Comparison of ENCODE assay signal across 25 mouse cellular contexts in the genomic region with DNA sequence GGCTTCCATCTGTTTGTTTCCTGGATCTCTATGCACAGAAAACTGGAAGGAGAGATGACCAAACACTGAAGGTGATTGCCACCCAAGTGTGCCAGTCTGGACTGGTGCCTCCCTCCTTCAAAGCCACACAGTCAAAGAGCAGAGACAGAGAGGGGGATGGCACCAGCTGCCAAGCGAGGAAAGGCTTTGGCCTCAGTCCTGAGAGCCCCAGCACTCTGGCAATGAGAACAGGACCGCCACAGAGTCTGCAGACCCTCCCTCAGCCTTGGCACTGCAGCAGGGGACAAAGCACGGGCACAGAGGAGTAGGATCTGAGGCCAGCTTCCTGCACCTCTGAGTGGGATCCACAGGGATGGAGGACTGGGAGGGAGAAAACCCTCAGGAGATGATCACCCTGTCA. TPM values are rescaled to one million over a fixed set of nuclear protein-coding genes. Genes with fewer than 3 reads are reported as not detected.
DNase-seq lines count a peak whose midpoint lies in the region; ATAC-seq and TF ChIP-seq lines count a peak whose summit lies in the region.
"Had no signal": no experiment of that assay in that cellular context is flagged by ENCODE, and none has a peak within 500 bp of the region (broad histone marks: within the 10 kb centered on the region; RNA-seq: fewer than 3 reads in every experiment).

No protein-coding gene starts in this region.

- H3K9me3 ChIP-seq in midbrain, postnatal 0 days (ENCODE audit: low read length): no peaks in the 10 kb centered on the region
- H3K9me3 ChIP-seq: embryonic facial prominence, embryonic 13.5 days; heart, embryonic 15.5 days; intestine, embryonic 15.5 days; liver, embryonic 13.5 days; stomach, embryonic 15.5 days had no signal

- no peak overlapping the region for H3K9ac ChIP-seq in midbrain, postnatal 0 days (replicated peaks; ENCODE audit: low read length, poor library complexity, severe bottlenecking)
- H3K9ac ChIP-seq: embryonic facial prominence, embryonic 13.5 days; heart, embryonic 15.5 days; intestine, embryonic 15.5 days; liver, embryonic 13.5 days; lung, embryonic 14.5 days; stomach, embryonic 15.5 days had no signal

- H3K27me3 ChIP-seq in cerebellum, adult 2 months (ENCODE audit: control insufficient read depth, insufficient read depth, low read length): no peaks in the 10 kb centered on the region
- no peaks in the 10 kb centered on the region for H3K27me3 ChIP-seq in midbrain, postnatal 0 days (ENCODE audit: insufficient read depth, low read length)
- H3K27me3 ChIP-seq: embryonic facial prominence, embryonic 13.5 days; intestine, embryonic 15.5 days; stomach, embryonic 15.5 days had no signal

- ATAC-seq in midbrain, postnatal 0 days (ENCODE audit: low FRiP score): peak; percentile 25; the same call in 1 of the 2 replicates
- ATAC-seq: intestine, embryonic 15.5 days had no signal

- TF ChIP-seq CTCF in cerebellum, adult 2 months (IDR thresholded peaks at IDR 0.05; ENCODE audit: borderline replicate concordance, insufficient read depth, low read depth, low read length): no peak
- no peak for TF ChIP-seq CTCF in midbrain, postnatal 0 days (IDR thresholded peaks at IDR 0.05)

- no peak for TF ChIP-seq POLR2A in cerebellum, adult 2 months (IDR thresholded peaks at IDR 0.05; ENCODE audit: borderline replicate concordance, insufficient read depth, low read length)

- no peak overlapping the region for H3K27ac ChIP-seq in cerebellum, adult 2 months (ENCODE audit: insufficient read depth, low read length)
- no peak overlapping the region for H3K27ac ChIP-seq in midbrain, postnatal 0 days (ENCODE audit: low read depth, low read length)
- H3K27ac ChIP-seq: embryonic facial prominence, embryonic 13.5 days; gastrocnemius, adult 2 months; heart, embryonic 15.5 days; intestine, embryonic 15.5 days; liver, embryonic 13.5 days; stomach, embryonic 15.5 days had no signal

- no peak overlapping the region for H3K4me3 ChIP-seq in cerebellum, adult 2 months (replicated peaks; ENCODE audit: insufficient read depth, low read depth, low read length)
- H3K4me3 ChIP-seq in midbrain, postnatal 0 days (ENCODE audit: low read depth, low read length): no peak overlapping the region
- H3K4me3 ChIP-seq: embryonic facial prominence, embryonic 13.5 days; erythroblast, embryonic 14.5 days; gastrocnemius, adult 2 months; heart, embryonic 15.5 days; intestine, embryonic 15.5 days; liver, embryonic 13.5 days; stomach, embryonic 15.5 days had no signal

- no peaks in the 10 kb centered on the region for H3K36me3 ChIP-seq in midbrain, postnatal 0 days (ENCODE audit: insufficient read depth, low read length)
- H3K36me3 ChIP-seq: embryonic facial prominence, embryonic 13.5 days; heart, embryonic 15.5 days; intestine, embryonic 15.5 days; liver, embryonic 13.5 days; stomach, embryonic 15.5 days had no signal

- no peaks in the 10 kb centered on the region; the same call in 1 of the 2 replicates for H3K4me1 ChIP-seq in cerebellum, adult 2 months (ENCODE audit: control insufficient read depth, insufficient read depth, low read length)
- H3K4me1 ChIP-seq in midbrain, postnatal 0 days (ENCODE audit: insufficient read depth, low read length): no peaks in the 10 kb centered on the region; the same call in 1 of the 2 replicates
- H3K4me1 ChIP-seq: heart, embryonic 15.5 days; liver, embryonic 13.5 days had no signal

- DNase-seq in cerebellum, postnatal 14 days: peak; percentile 65 to 77
- DNase-seq in cerebellum, adult 2 months: no peak
- peak; percentile 24 to 44 for DNase-seq in layer of hippocampus, postnatal 14 days (ENCODE audit: low spot score in 2 of 2)
- no peak for DNase-seq in layer of hippocampus, adult 11-12 months (ENCODE audit: low spot score)
- peak; percentile 48 to 51 for DNase-seq in right cerebral cortex, postnatal 10 days (ENCODE audit: low spot score in 2 of 2)
- DNase-seq in right cerebral cortex, postnatal 4 days: no peak
- DNase-seq in midbrain, postnatal 0 days (ENCODE audit: low spot score): peak; percentile 82
- DNase-seq in urinary bladder, postnatal 4 days (ENCODE audit: low spot score in 2 of 2): no peak
- DNase-seq: adrenal gland, postnatal 14 days; cerebellum, postnatal 25 days; gastrocnemius, adult 2 months; heart, postnatal 36 days; kidney, adult 8-10 months; kidney, postnatal 25 days; liver, embryonic 13.5 days; lung, embryonic 14.5 days; thymus, postnatal 36 days had no signal

- WGBS in cerebellum, adult 2 months: 30% methylated on average over 3 of the region's 3 CpGs
- WGBS in midbrain, postnatal 0 days: 56% methylated on average over 3 of the region's 3 CpGs

- H3K4me2 ChIP-seq in midbrain, postnatal 0 days (ENCODE audit: low read depth, low read length, poor library complexity, severe bottlenecking): no peak overlapping the region
- H3K4me2 ChIP-seq: embryonic facial prominence, embryonic 13.5 days; heart, embryonic 15.5 days; intestine, embryonic 15.5 days; liver, embryonic 13.5 days; lung, embryonic 14.5 days; stomach, embryonic 15.5 days had no signal

RNA-seq across cellular contexts. Expression of gene 1810010D01Rik, which starts 38.2 kb away (rescaled TPM):
- 11.3 and 13.6 TPM in 2 replicates for polyA plus RNA-seq in cerebellum, adult 2 months (2012; rRNA removed)
- total RNA-seq in layer of hippocampus, postnatal 14 days (2021): not detected
- 0.71 TPM in 1 of 2 replicates, not detected in the other for total RNA-seq in midbrain, postnatal 0 days (2014; rRNA removed)
- polyA plus RNA-seq in midbrain, postnatal 0 days (2015; fragmentation: Nextera tagmentation; extraction: Ambion mirVana): not detected in 2 replicates
- total RNA-seq: adrenal gland, postnatal 14 days; heart, postnatal 36 days; left cerebral cortex, postnatal 25 days; megakaryocyte, adult 5-6 weeks; monocyte, adult 5-6 weeks had no signal
- polyA plus RNA-seq: erythroblast, embryonic 14.5 days; heart, embryonic 15.5 days had no signal

Comparison
In these comparisons a context has a peak if more than half of its experiments do, and no peak if none do; other contexts are left out.
1. DNase-seq: peak in cerebellum, postnatal 14 days (2 of 2), layer of hippocampus, postnatal 14 days (2 of 2), right cerebral cortex, postnatal 10 days (2 of 2) and midbrain, postnatal 0 days (single experiment); none in cerebellum, adult 2 months (0 of 2), layer of hippocampus, adult 11-12 months (single experiment), right cerebral cortex, postnatal 4 days (single experiment) and urinary bladder, postnatal 4 days (0 of 2).